Mouse (Mus musculus): ENCODE results near the gene Pacsin1.
A peak's percentile ranks its signal among the peaks of the same experiment; 100 is the strongest.
"Not testable (repeated sequence)": the region's sequence is repeated elsewhere in the genome, so short reads cannot be mapped to it uniquely, and the experiment has no call there.

Pacsin1 gene

GRCm38 (mm10) chr17:27635575-27635903 lies 19.8 kb upstream of the Pacsin1 start:
- DNase-seq (ENCODE audit: low read depth, low spot score), result not testable (repeated sequence)

- DNase-seq (ENCODE audit: low read depth, low spot score), result no peak
Observed at GRCm38 (mm10) chr17:27636132-27637020, 18.9 kb upstream of the Pacsin1 start, which contains the start of gene Rps10. Gene Rps10, minus strand, starts transcription at chr17:27636669.

GRCm38 (mm10) chr17:27637333-27637732 lies 18.0 kb upstream of the Pacsin1 start:
- DNase-seq (ENCODE audit: low read depth, low spot score), result no peak

GRCm38 (mm10) chr17:27638921-27639332 lies 16.4 kb upstream of the Pacsin1 start:
- DNase-seq (ENCODE audit: low read depth, low spot score), result no peak

GRCm38 (mm10) chr17:27639851-27640250 lies 15.5 kb upstream of the Pacsin1 start:
- DNase-seq (ENCODE audit: low read depth, low spot score), result not testable (repeated sequence)

GRCm38 (mm10) chr17:27642491-27643062 lies 12.7 kb upstream of the Pacsin1 start:
- no peak for DNase-seq (ENCODE audit: low read depth, low spot score)

GRCm38 (mm10) chr17:27643101-27643500 lies 12.2 kb upstream of the Pacsin1 start:
- no peak for DNase-seq (ENCODE audit: low read depth, low spot score)

- DNase-seq (ENCODE audit: low read depth, low spot score), result no peak
Observed at GRCm38 (mm10) chr17:27643756-27644155, 11.6 kb upstream of the Pacsin1 start.

GRCm38 (mm10) chr17:27644572-27644971 lies 10.7 kb upstream of the Pacsin1 start:
- no peak for DNase-seq (ENCODE audit: low read depth, low spot score)

- DNase-seq (ENCODE audit: low read depth, low spot score), result no peak
Observed at GRCm38 (mm10) chr17:27645807-27646206, 9.5 kb upstream of the Pacsin1 start.

GRCm38 (mm10) chr17:27650160-27650559 lies 5.1 kb upstream of the Pacsin1 start:
- DNase-seq (ENCODE audit: low read depth, low spot score), result peak; percentile 48

GRCm38 (mm10) chr17:27650586-27650985 lies 4.7 kb upstream of the Pacsin1 start:
- DNase-seq (ENCODE audit: low read depth, low spot score), result no peak

- no peak for DNase-seq (ENCODE audit: low read depth, low spot score)
Observed at GRCm38 (mm10) chr17:27652046-27652790, 3.1 kb upstream of the Pacsin1 start.

GRCm38 (mm10) chr17:27653253-27653959 lies 1.9 kb upstream of the Pacsin1 start:
- DNase-seq (ENCODE audit: low read depth, low spot score), result no peak

- DNase-seq (ENCODE audit: low read depth, low spot score), result no peak
Observed at GRCm38 (mm10) chr17:27656011-27656399, 696 bp downstream of the Pacsin1 start.

- DNase-seq (ENCODE audit: low read depth, low spot score), result no peak
Observed at GRCm38 (mm10) chr17:27656414-27656813, 1.1 kb downstream of the Pacsin1 start.

- no peak for DNase-seq (ENCODE audit: low read depth, low spot score)
Observed at GRCm38 (mm10) chr17:27657123-27657522, 1.8 kb downstream of the Pacsin1 start.

GRCm38 (mm10) chr17:27658767-27659166 lies 3.5 kb downstream of the Pacsin1 start:
- no peak for DNase-seq (ENCODE audit: low read depth, low spot score)

GRCm38 (mm10) chr17:27671720-27672119 lies 16.4 kb downstream of the Pacsin1 start:
- no peak for DNase-seq (ENCODE audit: low read depth, low spot score)

- DNase-seq (ENCODE audit: low read depth, low spot score), result no peak
Observed at GRCm38 (mm10) chr17:27673945-27674344, 18.6 kb downstream of the Pacsin1 start.

GRCm38 (mm10) chr17:27675453-27675852 lies 20.1 kb downstream of the Pacsin1 start:
- no peak for DNase-seq (ENCODE audit: low read depth, low spot score)

- DNase-seq (ENCODE audit: low read depth, low spot score), result no peak
Observed at GRCm38 (mm10) chr17:27676270-27676669, 21.0 kb downstream of the Pacsin1 start.
